Mouse (Mus musculus): ENCODE results near the gene Nptxr. TPM values are rescaled to one million over a fixed set of nuclear protein-coding genes. Genes with fewer than 3 reads are reported as not detected.

The Nptxr gene
- polyA plus RNA-seq, 1 experiment from 2014 or later, result 0.13 TPM

- H3K27me3 ChIP-seq, result peaks cover 6% of the 10 kb centered on the region; the same call in 1 of the 2 replicates
- no peak for DNase-seq
- H3K36me3 ChIP-seq, result no peaks in the 10 kb centered on the region
- no peak within 1 kb of the TSS for H3K27ac ChIP-seq
- no peak for ATAC-seq (ENCODE audit: low read depth)
- H3K4me2 ChIP-seq, result no peak within 1 kb of the TSS
- H3K9ac ChIP-seq, result no peak within 1 kb of the TSS
- no peak within 1 kb of the TSS for H3K4me3 ChIP-seq (replicated peaks)
- no peaks in the 10 kb centered on the region for H3K9me3 ChIP-seq (replicated peaks)
- H3K4me1 ChIP-seq (replicated peaks), result peaks cover 21% of the 10 kb centered on the region
Observed at GRCm38 (mm10) chr15:79777749-79778148, 26.8 kb downstream of the Nptxr start, which contains the start of gene Dnal4. TSS of gene Dnal4 (minus strand) at chr15:79777849.

GRCm38 (mm10) chr15:79775662-79776061 lies 28.9 kb downstream of the Nptxr start:
- peaks cover 21% of the 10 kb centered on the region for H3K4me1 ChIP-seq (replicated peaks)
- no peak overlapping the region for H3K4me2 ChIP-seq
- 52% methylated on average over 7 of the region's 7 CpGs for WGBS (ENCODE audit: insufficient replicate concordance)
- H3K9ac ChIP-seq, result no peak overlapping the region
- no peak overlapping the region for H3K4me3 ChIP-seq (replicated peaks)
- H3K36me3 ChIP-seq, result no peaks in the 10 kb centered on the region
- ATAC-seq (ENCODE audit: low read depth) (no peak), DNase-seq (no peak)
- no peak overlapping the region for H3K27ac ChIP-seq
- peaks cover 6% of the 10 kb centered on the region; the same call in 1 of the 2 replicates for H3K27me3 ChIP-seq
- no peaks in the 10 kb centered on the region for H3K9me3 ChIP-seq (replicated peaks)

- under 1% methylated on average over 50 of the region's 50 CpGs for WGBS (ENCODE audit: insufficient replicate concordance)
Observed at GRCm38 (mm10) chr15:79774117-79775027, 30.2 kb downstream of the Nptxr start.

GRCm38 (mm10) chr15:79770629-79771240 lies 33.8 kb downstream of the Nptxr start:
- Histone ChIP-seq H3K4me2 (no peak overlapping the region), H3K9ac (no peak overlapping the region), H3K27ac (no peak overlapping the region), H3K4me3 (replicated peaks) (no peak overlapping the region), H3K36me3 (no peaks in the 10 kb centered on the region), H3K27me3 (0 out of 2 replicates have a peak, but pooled peaks cover 2% of the 10 kb centered on the region), H3K4me1 (replicated peaks) (peaks cover 30% of the 10 kb centered on the region), H3K9me3 (replicated peaks) (no peaks in the 10 kb centered on the region)
- 70% methylated on average over 21 of the region's 21 CpGs for WGBS (ENCODE audit: insufficient replicate concordance)
- no peak for DNase-seq
- ATAC-seq (ENCODE audit: low read depth), result no peak

More at GRCm38 (mm10) chr15:79774117-79775027, 30.2 kb downstream of the Nptxr start:
- Histone ChIP-seq H3K4me1 (replicated peaks) (peaks cover 21% of the 10 kb centered on the region), H3K4me2 (peak overlapping the region; percentile 81), H3K4me3 (replicated peaks) (peak overlapping the region; percentile 69), H3K27me3 (peaks cover 6% of the 10 kb centered on the region; the same call in 1 of the 2 replicates), H3K36me3 (no peaks in the 10 kb centered on the region), H3K9me3 (replicated peaks) (no peaks in the 10 kb centered on the region), H3K27ac (peak overlapping the region; percentile 37; the same call in 1 of the 2 replicates), H3K9ac (peak overlapping the region; percentile 73)
- DNase-seq (peak; percentile 92), ATAC-seq (ENCODE audit: low read depth) (peak; percentile 99)

GRCm38 (mm10) chr15:79768302-79768701 lies 36.3 kb downstream of the Nptxr start:
- no peaks in the 10 kb centered on the region for H3K9me3 ChIP-seq (replicated peaks)
- ATAC-seq (ENCODE audit: low read depth) (no peak), DNase-seq (no peak)
- H3K4me1 ChIP-seq (replicated peaks), result peaks cover 15% of the 10 kb centered on the region
- H3K4me3 ChIP-seq (replicated peaks), result no peak overlapping the region
- no peak overlapping the region for H3K27ac ChIP-seq
- 0 out of 2 replicates have a peak, but pooled peaks cover 2% of the 10 kb centered on the region for H3K36me3 ChIP-seq
- no peaks in the 10 kb centered on the region for H3K27me3 ChIP-seq
- H3K9ac ChIP-seq, result no peak overlapping the region
- H3K4me2 ChIP-seq, result no peak overlapping the region
- 31% methylated on average over 6 of the region's 6 CpGs for WGBS (ENCODE audit: insufficient replicate concordance)

- peaks cover 2% of the 10 kb centered on the region; the same call in 1 of the 2 replicates for H3K36me3 ChIP-seq
- no peak overlapping the region for H3K27ac ChIP-seq
- no peak overlapping the region for H3K4me2 ChIP-seq
- no peaks in the 10 kb centered on the region for H3K9me3 ChIP-seq (replicated peaks)
- WGBS (ENCODE audit: insufficient replicate concordance), result 66% methylated on average over 16 of the region's 16 CpGs
- DNase-seq, result no peak
- no peak for ATAC-seq (ENCODE audit: low read depth)
- no peaks in the 10 kb centered on the region for H3K27me3 ChIP-seq
- H3K4me1 ChIP-seq (replicated peaks), result peaks cover 9% of the 10 kb centered on the region; the same call in 1 of the 2 replicates
- H3K9ac ChIP-seq, result no peak overlapping the region
- H3K4me3 ChIP-seq (replicated peaks), result no peak overlapping the region
Observed at GRCm38 (mm10) chr15:79767327-79767961, 37.1 kb downstream of the Nptxr start.

- ATAC-seq (ENCODE audit: low read depth) (no peak), DNase-seq (no peak)
- peaks cover 9% of the 10 kb centered on the region; the same call in 1 of the 2 replicates for H3K4me1 ChIP-seq (replicated peaks)
- no peak overlapping the region for H3K27ac ChIP-seq
- H3K4me3 ChIP-seq (replicated peaks), result no peak overlapping the region
- 74% methylated on average over 10 of the region's 10 CpGs for WGBS (ENCODE audit: insufficient replicate concordance)
- H3K36me3 ChIP-seq, result peaks cover 2% of the 10 kb centered on the region; the same call in 1 of the 2 replicates
- no peak overlapping the region for H3K9ac ChIP-seq
- H3K9me3 ChIP-seq (replicated peaks), result no peaks in the 10 kb centered on the region
- H3K27me3 ChIP-seq, result no peaks in the 10 kb centered on the region
- no peak overlapping the region for H3K4me2 ChIP-seq
Observed at GRCm38 (mm10) chr15:79766586-79767071, 37.9 kb downstream of the Nptxr start.

GRCm38 (mm10) chr15:79766168-79766567 lies 38.4 kb downstream of the Nptxr start:
- ATAC-seq (ENCODE audit: low read depth) (no peak), DNase-seq (no peak)
- H3K4me1 ChIP-seq (replicated peaks), result peaks cover 9% of the 10 kb centered on the region; the same call in 1 of the 2 replicates
- H3K9ac ChIP-seq, result no peak overlapping the region
- no peak overlapping the region for H3K4me2 ChIP-seq
- no peaks in the 10 kb centered on the region for H3K9me3 ChIP-seq (replicated peaks)
- H3K27ac ChIP-seq, result no peak overlapping the region
- 60% methylated on average over 9 of the region's 10 CpGs for WGBS (ENCODE audit: insufficient replicate concordance)
- H3K27me3 ChIP-seq, result no peaks in the 10 kb centered on the region
- H3K36me3 ChIP-seq, result peaks cover 2% of the 10 kb centered on the region; the same call in 1 of the 2 replicates
- H3K4me3 ChIP-seq (replicated peaks), result no peak overlapping the region

GRCm38 (mm10) chr15:79765361-79765760 lies 39.2 kb downstream of the Nptxr start:
- WGBS (ENCODE audit: insufficient replicate concordance), result 42% methylated on average over 2 of the region's 2 CpGs
- no peak for DNase-seq

GRCm38 (mm10) chr15:79764539-79765267 lies 39.9 kb downstream of the Nptxr start:
- Histone ChIP-seq H3K9me3 (replicated peaks) (no peaks in the 10 kb centered on the region), H3K27me3 (no peaks in the 10 kb centered on the region), H3K27ac (no peak overlapping the region), H3K36me3 (peaks cover 2% of the 10 kb centered on the region; the same call in 1 of the 2 replicates), H3K4me2 (no peak overlapping the region), H3K4me1 (replicated peaks) (peaks cover 9% of the 10 kb centered on the region; the same call in 1 of the 2 replicates), H3K9ac (no peak overlapping the region), H3K4me3 (replicated peaks) (no peak overlapping the region)
- WGBS (ENCODE audit: insufficient replicate concordance), result 67% methylated on average over 11 of the region's 11 CpGs
- DNase-seq, result no peak
- no peak for ATAC-seq (ENCODE audit: low read depth)

More at GRCm38 (mm10) chr15:79765361-79765760, 39.2 kb downstream of the Nptxr start:
- peaks cover 2% of the 10 kb centered on the region; the same call in 1 of the 2 replicates for H3K36me3 ChIP-seq
- H3K4me3 ChIP-seq (replicated peaks), result no peak overlapping the region
- H3K9me3 ChIP-seq (replicated peaks), result no peaks in the 10 kb centered on the region
- H3K4me2 ChIP-seq, result no peak overlapping the region
- H3K4me1 ChIP-seq (replicated peaks), result peaks cover 9% of the 10 kb centered on the region; the same call in 1 of the 2 replicates
- no peak overlapping the region for H3K9ac ChIP-seq
- ATAC-seq (ENCODE audit: low read depth), result no peak
- H3K27ac ChIP-seq, result no peak overlapping the region
- H3K27me3 ChIP-seq, result no peaks in the 10 kb centered on the region

Data from liver, embryonic 13.5 days (tissue).